Mouse (Mus musculus): ENCODE results near the gene Hist1h1a. TPM values are rescaled to one million over a fixed set of nuclear protein-coding genes. Genes with fewer than 3 reads are reported as not detected.
"Not testable (repeated sequence)": the region's sequence is repeated elsewhere in the genome, so short reads cannot be mapped to it uniquely, and the experiment has no call there.

Gene Hist1h1a
- 1.5 and 3.0 TPM in 2 replicates for polyA plus RNA-seq (2016; fragmentation: Nextera tagmentation; extraction: Ambion mirVana)

- 4% methylated on average over 34 of the region's 34 CpGs for WGBS
- Histone ChIP-seq H3K4me2 (replicated peaks) (peak within 1 kb of the TSS; percentile 83), H3K4me1 (peaks cover 20% of the 10 kb centered on the region), H3K9me3 (no peaks in the 10 kb centered on the region), H3K27ac (peak within 1 kb of the TSS; percentile 79), H3K9ac (peak within 1 kb of the TSS; percentile 73), H3K4me3 (peak within 1 kb of the TSS; percentile 53), H3K27me3 (replicated peaks) (no peaks in the 10 kb centered on the region), H3K36me3 (no peaks in the 10 kb centered on the region)
- ATAC-seq (ENCODE audit: low FRiP score, low read depth): peak; percentile 69
Observed at GRCm38 (mm10) chr13:23763586-23764323, at the start of gene Hist1h1a. TSS of gene Hist1h1a (plus strand) at chr13:23763666.

- Histone ChIP-seq H3K4me2 (replicated peaks) (no peak overlapping the region), H3K27ac (no peak overlapping the region), H3K27me3 (replicated peaks) (no peaks in the 10 kb centered on the region), H3K4me1 (no peaks in the 10 kb centered on the region), H3K9ac (no peak overlapping the region), H3K36me3 (no peaks in the 10 kb centered on the region), H3K4me3 (no peak overlapping the region), H3K9me3 (no peaks in the 10 kb centered on the region)
- 88% methylated on average over 5 of the region's 5 CpGs for WGBS
- no peak for ATAC-seq (ENCODE audit: low FRiP score, low read depth)
Observed at GRCm38 (mm10) chr13:23716261-23717042, 47.0 kb upstream of the Hist1h1a start.

DNA sequence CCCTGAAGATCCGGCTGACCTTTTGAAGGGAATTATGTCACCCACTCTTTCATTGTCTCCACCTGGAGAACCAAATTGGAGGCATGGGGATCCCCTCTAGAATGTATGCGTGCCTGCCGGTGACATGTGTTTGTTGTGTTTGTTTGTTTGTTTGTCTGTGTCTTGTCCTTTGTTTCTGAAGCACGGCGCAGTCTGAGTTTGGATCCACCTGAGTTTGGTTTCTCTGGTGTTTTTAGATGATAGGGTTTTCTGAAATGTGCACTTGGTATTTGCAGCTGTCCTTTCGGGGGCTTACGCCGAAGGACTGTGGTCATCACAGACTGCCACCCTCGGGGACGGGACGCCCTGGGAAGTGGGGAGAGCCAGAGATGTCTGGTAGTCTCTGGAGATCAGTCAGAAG, 46.3 kb upstream of the Hist1h1a start:
- WGBS: 62% methylated on average over 11 of the region's 11 CpGs
- Histone ChIP-seq H3K27ac (no peak overlapping the region), H3K27me3 (replicated peaks) (no peaks in the 10 kb centered on the region), H3K9me3 (no peaks in the 10 kb centered on the region), H3K4me1 (no peaks in the 10 kb centered on the region), H3K4me3 (no peak overlapping the region), H3K4me2 (replicated peaks) (no peak overlapping the region), H3K9ac (no peak overlapping the region), H3K36me3 (no peaks in the 10 kb centered on the region)
- ATAC-seq (ENCODE audit: low FRiP score, low read depth): no peak

DNA sequence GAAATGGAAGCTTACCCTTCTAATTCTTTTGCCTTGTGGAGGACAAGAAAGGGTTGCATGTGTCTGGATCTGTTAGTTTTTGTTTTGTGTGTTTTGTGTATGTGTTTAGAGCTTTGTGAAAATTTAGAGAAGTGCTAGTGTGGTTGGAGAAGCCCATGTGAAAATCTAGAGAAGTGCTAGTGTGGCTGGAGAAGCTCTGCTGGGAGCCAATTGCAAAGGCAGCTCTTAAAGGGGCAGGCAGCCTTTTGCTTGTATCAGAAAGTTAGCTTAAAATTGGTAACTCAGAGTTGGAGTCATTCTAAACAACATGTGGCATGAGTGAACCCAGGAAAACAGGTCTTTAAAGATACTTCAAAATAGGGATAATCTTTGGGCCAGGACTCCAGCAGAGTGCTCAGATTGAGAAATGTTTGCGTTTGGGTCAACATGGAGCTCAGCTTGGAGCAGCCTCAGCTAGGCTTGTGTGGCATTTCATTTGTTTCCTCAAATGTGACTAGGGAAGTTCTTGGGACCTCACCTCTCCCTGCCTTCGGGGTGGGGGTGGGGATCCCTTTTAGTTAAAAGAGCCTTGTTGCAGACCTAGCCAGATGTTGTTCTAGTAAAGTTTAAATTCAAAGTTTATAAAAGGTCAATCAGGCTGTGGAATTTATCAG, 45.7 kb upstream of the Hist1h1a start:
- not testable (repeated sequence) for H3K4me2 ChIP-seq (replicated peaks); H3K4me1 ChIP-seq; H3K27me3 ChIP-seq (replicated peaks); H3K9me3 ChIP-seq; H3K36me3 ChIP-seq; H3K27ac ChIP-seq; H3K4me3 ChIP-seq; H3K9ac ChIP-seq; ATAC-seq (ENCODE audit: low FRiP score, low read depth)
- WGBS: 19% methylated on average over 2 of the region's 2 CpGs

- Histone ChIP-seq H3K27me3 (replicated peaks) (no peaks in the 10 kb centered on the region), H3K9ac (no peak overlapping the region), H3K4me2 (replicated peaks) (no peak overlapping the region), H3K4me3 (no peak overlapping the region), H3K9me3 (no peaks in the 10 kb centered on the region), H3K27ac (no peak overlapping the region), H3K36me3 (no peaks in the 10 kb centered on the region), H3K4me1 (no peaks in the 10 kb centered on the region)
- 89% methylated on average over 4 of the region's 4 CpGs for WGBS
- no peak for ATAC-seq (ENCODE audit: low FRiP score, low read depth)
Observed at GRCm38 (mm10) chr13:23724239-23724638, 39.2 kb upstream of the Hist1h1a start.

- H3K27me3 ChIP-seq (replicated peaks): no peaks in the 10 kb centered on the region
- H3K9me3 ChIP-seq: no peaks in the 10 kb centered on the region
- 33% methylated on average over 1 of the region's 1 CpGs for WGBS
- no peak for ATAC-seq (ENCODE audit: low FRiP score, low read depth)
- no peak overlapping the region for H3K4me2 ChIP-seq (replicated peaks)
- no peaks in the 10 kb centered on the region for H3K36me3 ChIP-seq
- no peak overlapping the region for H3K4me3 ChIP-seq
- no peak overlapping the region for H3K9ac ChIP-seq
- no peak overlapping the region for H3K27ac ChIP-seq
- no peaks in the 10 kb centered on the region for H3K4me1 ChIP-seq
Observed at GRCm38 (mm10) chr13:23725213-23725612, 38.3 kb upstream of the Hist1h1a start.

DNA sequence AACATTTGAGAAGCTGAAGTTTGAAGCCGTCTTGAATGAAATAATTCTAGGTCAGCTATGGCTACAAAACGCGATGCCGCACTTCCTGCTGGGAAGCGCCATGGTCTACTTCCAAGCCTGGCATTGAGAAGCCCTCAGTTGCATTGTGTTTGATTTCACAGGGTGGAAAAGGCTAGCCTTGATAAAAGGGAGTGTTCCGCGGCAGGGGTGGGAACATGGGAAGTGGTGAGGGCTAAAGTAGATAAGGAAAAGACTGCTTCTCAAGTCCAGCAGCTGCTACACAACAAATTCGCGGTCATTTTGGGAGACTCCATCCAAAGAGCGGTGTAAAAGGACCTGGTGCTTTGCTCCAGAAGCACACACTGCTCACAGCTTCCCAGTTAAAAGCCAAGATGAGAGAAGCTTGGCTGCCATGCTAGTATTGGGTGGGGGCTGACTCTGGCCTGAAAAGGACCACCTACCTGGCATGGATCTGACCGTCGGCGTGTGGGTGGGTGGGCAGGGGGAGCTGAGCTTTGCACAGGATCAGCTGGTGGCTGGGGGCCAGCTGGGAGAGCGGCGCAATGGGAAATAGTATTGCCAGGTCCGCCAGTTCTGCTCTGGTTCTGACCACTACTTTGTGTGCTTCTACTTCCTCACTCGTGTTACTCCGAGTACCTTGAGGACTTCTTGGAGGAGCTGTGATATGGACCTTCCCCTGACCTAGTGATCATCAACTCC, 34.8 kb upstream of the Hist1h1a start:
- Histone ChIP-seq H3K9ac (no peak overlapping the region), H3K9me3 (no peaks in the 10 kb centered on the region), H3K27me3 (replicated peaks) (no peaks in the 10 kb centered on the region), H3K27ac (no peak overlapping the region), H3K4me3 (no peak overlapping the region), H3K4me1 (no peaks in the 10 kb centered on the region), H3K36me3 (no peaks in the 10 kb centered on the region), H3K4me2 (replicated peaks) (no peak overlapping the region)
- ATAC-seq (ENCODE audit: low FRiP score, low read depth): no peak
- 91% methylated on average over 18 of the region's 18 CpGs for WGBS

DNA sequence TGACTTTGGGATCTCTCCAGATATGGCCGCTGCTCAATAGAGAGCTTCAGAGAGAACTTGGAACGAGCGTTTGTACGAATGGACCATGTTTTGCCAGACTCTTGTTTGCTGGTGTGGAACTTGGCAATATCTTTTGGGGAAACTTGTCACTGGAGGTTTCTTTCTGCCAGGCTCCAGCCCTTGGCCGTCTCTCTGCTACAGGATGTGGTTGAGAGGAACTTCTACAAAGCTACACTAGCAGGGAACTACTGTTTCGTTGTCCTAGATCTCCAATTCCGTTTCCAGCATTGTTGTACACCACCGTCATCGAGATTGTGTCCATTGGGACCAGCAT, 34.3 kb upstream of the Hist1h1a start:
- H3K4me1 ChIP-seq: no peaks in the 10 kb centered on the region
- H3K4me2 ChIP-seq (replicated peaks): no peak overlapping the region
- H3K27ac ChIP-seq: no peak overlapping the region
- no peaks in the 10 kb centered on the region for H3K9me3 ChIP-seq
- H3K4me3 ChIP-seq: no peak overlapping the region
- 95% methylated on average over 9 of the region's 9 CpGs for WGBS
- H3K27me3 ChIP-seq (replicated peaks): no peaks in the 10 kb centered on the region
- no peak overlapping the region for H3K9ac ChIP-seq
- no peaks in the 10 kb centered on the region for H3K36me3 ChIP-seq
- no peak for ATAC-seq (ENCODE audit: low FRiP score, low read depth)

GRCm38 (mm10) chr13:23729706-23730105, 33.8 kb upstream of the Hist1h1a start:
- no peak for ATAC-seq (ENCODE audit: low FRiP score, low read depth)
- no peaks in the 10 kb centered on the region for H3K27me3 ChIP-seq (replicated peaks)
- no peak overlapping the region for H3K9ac ChIP-seq
- H3K4me1 ChIP-seq: no peaks in the 10 kb centered on the region
- no peak overlapping the region for H3K4me2 ChIP-seq (replicated peaks)
- no peaks in the 10 kb centered on the region for H3K9me3 ChIP-seq
- H3K36me3 ChIP-seq: no peaks in the 10 kb centered on the region
- H3K4me3 ChIP-seq: no peak overlapping the region
- no peak overlapping the region for H3K27ac ChIP-seq
- WGBS: 90% methylated on average over 5 of the region's 5 CpGs

GRCm38 (mm10) chr13:23730479-23730878, 33.0 kb upstream of the Hist1h1a start:
- Histone ChIP-seq H3K36me3 (no peaks in the 10 kb centered on the region), H3K9ac (no peak overlapping the region), H3K4me2 (replicated peaks) (no peak overlapping the region), H3K9me3 (no peaks in the 10 kb centered on the region), H3K27me3 (replicated peaks) (no peaks in the 10 kb centered on the region), H3K4me3 (no peak overlapping the region), H3K4me1 (no peaks in the 10 kb centered on the region), H3K27ac (no peak overlapping the region)
- no peak for ATAC-seq (ENCODE audit: low FRiP score, low read depth)
- WGBS: 30% methylated on average over 8 of the region's 8 CpGs

GRCm38 (mm10) chr13:23732156-23732804, 31.2 kb upstream of the Hist1h1a start:
- 26% methylated on average over 8 of the region's 8 CpGs for WGBS
- no peak for ATAC-seq (ENCODE audit: low FRiP score, low read depth)
- H3K9me3 ChIP-seq: no peaks in the 10 kb centered on the region
- H3K4me3 ChIP-seq: no peak overlapping the region
- no peak overlapping the region for H3K27ac ChIP-seq
- no peaks in the 10 kb centered on the region for H3K4me1 ChIP-seq
- no peaks in the 10 kb centered on the region for H3K36me3 ChIP-seq
- H3K9ac ChIP-seq: no peak overlapping the region
- no peak overlapping the region for H3K4me2 ChIP-seq (replicated peaks)
- H3K27me3 ChIP-seq (replicated peaks): no peaks in the 10 kb centered on the region
